Mouse (Mus musculus): Measurements from ENCODE around the gene Hs2st1. TPM values are rescaled to one million over a fixed set of nuclear protein-coding genes. Genes with fewer than 3 reads are reported as not detected.

The Hs2st1 gene
- total RNA-seq, 2 experiments from 2014 or later = 22.0 to 27.4 TPM

GRCm38 (mm10) chr3:144506213-144506612 lies 63.8 kb downstream of the Hs2st1 start:
- no peak for DNase-seq

- DNase-seq = no peak
These were observed 68.1 kb downstream of the Hs2st1 start for GRCm38 (mm10) chr3:144501930-144502329.

GRCm38 (mm10) chr3:144496762-144497161 lies 73.2 kb downstream of the Hs2st1 start:
- DNase-seq = no peak

GRCm38 (mm10) chr3:144494838-144495237 lies 75.1 kb downstream of the Hs2st1 start:
- no peak for DNase-seq

- no peak for DNase-seq
These were observed 81.2 kb downstream of the Hs2st1 start for GRCm38 (mm10) chr3:144488787-144489186.

- DNase-seq = no peak
These were observed 89.4 kb downstream of the Hs2st1 start for GRCm38 (mm10) chr3:144480595-144480994.

- DNase-seq = no peak
These were observed 91.6 kb downstream of the Hs2st1 start for GRCm38 (mm10) chr3:144478427-144478794.

- no peak for DNase-seq
These were observed 92.1 kb downstream of the Hs2st1 start for GRCm38 (mm10) chr3:144477707-144478426.

GRCm38 (mm10) chr3:144475891-144476290 lies 94.1 kb downstream of the Hs2st1 start:
- no peak for DNase-seq

GRCm38 (mm10) chr3:144474726-144475125 lies 95.3 kb downstream of the Hs2st1 start:
- DNase-seq = no peak

- DNase-seq = no peak
These were observed 98.0 kb downstream of the Hs2st1 start for GRCm38 (mm10) chr3:144471954-144472353.

- DNase-seq = no peak
These were observed 99.1 kb downstream of the Hs2st1 start for GRCm38 (mm10) chr3:144470901-144471300.

- DNase-seq = no peak
These were observed 102.5 kb downstream of the Hs2st1 start for GRCm38 (mm10) chr3:144467521-144467920.

GRCm38 (mm10) chr3:144466108-144466678 lies 103.8 kb downstream of the Hs2st1 start:
- DNase-seq = no peak

- no peak for DNase-seq
These were observed 107.3 kb downstream of the Hs2st1 start for GRCm38 (mm10) chr3:144462679-144463078.

- DNase-seq = no peak
These were observed 109.7 kb downstream of the Hs2st1 start for GRCm38 (mm10) chr3:144460183-144460788.

GRCm38 (mm10) chr3:144459285-144459697 lies 110.7 kb downstream of the Hs2st1 start:
- no peak for DNase-seq

- DNase-seq = no peak
These were observed 116.1 kb downstream of the Hs2st1 start for GRCm38 (mm10) chr3:144453701-144454430.

GRCm38 (mm10) chr3:144448977-144449376 lies 121.0 kb downstream of the Hs2st1 start:
- DNase-seq = no peak

GRCm38 (mm10) chr3:144447917-144448316 lies 122.1 kb downstream of the Hs2st1 start:
- no peak for DNase-seq

- DNase-seq = no peak
These were observed 123.8 kb downstream of the Hs2st1 start for GRCm38 (mm10) chr3:144446081-144446634.

GRCm38 (mm10) chr3:144437871-144438398 lies 132.0 kb downstream of the Hs2st1 start:
- no peak for DNase-seq

Measured in gastrocnemius, postnatal 10 days (tissue).